Mouse (Mus musculus): ENCODE results near the gene Phpt1.

Gene Phpt1

DNA sequence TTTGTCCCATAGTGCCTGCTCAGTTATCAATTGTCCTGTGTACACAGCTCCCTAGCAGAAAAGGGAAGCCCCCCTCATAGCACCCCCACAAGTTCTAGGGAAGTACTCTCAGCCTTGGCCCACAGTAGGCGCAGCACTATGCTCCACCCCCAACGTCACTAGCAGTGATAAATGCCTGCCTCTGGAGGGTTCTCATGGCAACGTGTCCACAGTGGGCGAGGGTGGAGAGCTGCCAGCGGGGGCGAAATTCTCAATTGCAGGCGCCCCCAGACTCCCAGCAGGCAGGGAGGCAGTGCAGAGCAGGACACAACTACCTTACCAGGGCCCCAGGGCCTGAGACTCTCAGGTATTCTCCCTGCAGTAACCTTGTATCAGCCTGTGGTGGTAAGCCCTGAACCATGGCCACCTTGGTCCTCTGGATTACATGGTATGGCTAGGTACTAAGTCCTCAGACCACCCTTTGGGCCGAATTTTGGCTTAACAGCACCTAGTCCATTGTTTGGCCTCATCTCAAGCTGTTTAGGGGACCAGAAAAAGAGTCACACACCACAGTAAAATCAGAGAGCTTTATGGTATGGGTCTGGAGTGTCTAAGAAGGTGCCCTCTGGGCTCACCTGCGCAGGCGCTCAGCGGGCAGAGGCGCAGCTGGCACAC is 7.6 kb upstream of the Phpt1 start:
- in situ Hi-C loops (cut with MseI, MboI): no loop called here

DNA sequence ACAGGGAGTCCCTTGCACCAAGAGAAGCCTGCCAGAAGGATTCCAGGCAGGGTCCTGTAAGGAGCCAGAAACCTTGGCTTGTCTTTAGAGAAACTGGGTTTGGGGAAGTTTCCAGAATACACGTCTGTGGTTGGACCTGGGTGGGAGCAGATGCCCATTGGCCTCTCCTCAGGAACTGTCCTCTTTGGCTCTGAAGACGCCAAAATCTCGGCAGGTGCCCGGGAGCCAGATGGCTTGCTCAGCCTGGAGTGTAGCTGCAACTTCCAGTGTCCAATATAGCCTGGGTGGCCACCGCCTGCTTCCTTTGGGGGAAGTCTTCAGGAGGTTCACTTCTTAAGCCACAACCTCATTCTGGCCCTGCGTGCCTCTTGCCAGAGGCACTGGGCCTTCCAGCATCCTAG is 6.9 kb upstream of the Phpt1 start:
- in situ Hi-C loops (cut with MseI, MboI): no loop called here

DNA sequence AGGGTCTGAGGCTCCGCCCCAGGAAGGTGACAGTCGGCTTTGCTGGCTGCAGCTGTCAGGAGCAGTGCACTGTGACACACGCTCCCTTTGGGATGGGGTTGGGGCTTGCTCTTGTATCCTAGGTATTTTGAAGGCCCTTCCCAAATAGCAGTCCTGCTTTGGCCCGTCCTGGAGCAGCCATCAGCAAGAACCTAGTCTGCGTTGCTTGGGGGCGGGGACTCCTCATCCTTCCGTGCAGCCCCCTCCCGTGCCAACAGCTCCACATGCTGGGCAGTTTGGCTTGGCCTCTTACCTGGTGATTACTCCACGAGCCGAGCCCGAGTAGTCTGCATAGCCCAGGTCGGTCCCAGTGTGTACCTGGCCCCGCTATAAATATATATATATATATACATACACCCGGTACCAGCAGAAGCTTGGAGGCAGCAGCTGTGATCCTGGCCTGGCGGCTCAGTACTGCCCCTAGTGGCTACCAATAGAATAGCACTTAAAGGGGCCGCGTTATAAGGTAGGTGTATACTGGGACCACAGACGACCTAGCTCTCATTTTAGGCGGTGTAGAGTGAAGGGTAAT is 6.4 kb upstream of the Phpt1 start, which contains the start of gene Ajm1:
Gene Ajm1 (minus strand): TSS at position 464 of the 571 bp plus-strand sequence.
- in situ Hi-C loops (cut with MseI, MboI): no loop called here

DNA sequence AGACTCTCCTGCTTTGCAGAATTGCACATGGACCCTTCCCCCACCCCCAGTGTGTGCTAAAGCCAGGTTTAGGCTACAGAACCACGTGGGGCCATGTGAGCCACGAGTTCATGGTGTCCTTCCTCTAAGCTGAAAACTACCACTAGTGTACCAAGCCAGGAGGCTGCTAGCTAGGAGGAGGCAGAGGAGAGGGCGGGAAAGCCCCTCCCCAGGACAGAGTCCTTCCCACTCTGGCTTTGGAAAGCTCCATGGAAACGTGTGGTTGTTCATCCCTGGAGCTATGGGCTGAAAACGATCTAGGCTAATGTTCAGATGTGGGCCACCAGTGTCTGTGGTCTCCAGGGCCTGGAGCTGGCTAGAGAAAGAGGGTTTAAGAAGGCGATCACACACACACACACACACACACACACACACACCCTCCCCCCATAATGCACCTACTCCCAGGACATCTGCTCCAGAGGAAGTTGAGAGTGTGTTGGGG is 5.6 kb upstream of the Phpt1 start:
- in situ Hi-C loops (cut with MseI, MboI): no loop called here

DNA sequence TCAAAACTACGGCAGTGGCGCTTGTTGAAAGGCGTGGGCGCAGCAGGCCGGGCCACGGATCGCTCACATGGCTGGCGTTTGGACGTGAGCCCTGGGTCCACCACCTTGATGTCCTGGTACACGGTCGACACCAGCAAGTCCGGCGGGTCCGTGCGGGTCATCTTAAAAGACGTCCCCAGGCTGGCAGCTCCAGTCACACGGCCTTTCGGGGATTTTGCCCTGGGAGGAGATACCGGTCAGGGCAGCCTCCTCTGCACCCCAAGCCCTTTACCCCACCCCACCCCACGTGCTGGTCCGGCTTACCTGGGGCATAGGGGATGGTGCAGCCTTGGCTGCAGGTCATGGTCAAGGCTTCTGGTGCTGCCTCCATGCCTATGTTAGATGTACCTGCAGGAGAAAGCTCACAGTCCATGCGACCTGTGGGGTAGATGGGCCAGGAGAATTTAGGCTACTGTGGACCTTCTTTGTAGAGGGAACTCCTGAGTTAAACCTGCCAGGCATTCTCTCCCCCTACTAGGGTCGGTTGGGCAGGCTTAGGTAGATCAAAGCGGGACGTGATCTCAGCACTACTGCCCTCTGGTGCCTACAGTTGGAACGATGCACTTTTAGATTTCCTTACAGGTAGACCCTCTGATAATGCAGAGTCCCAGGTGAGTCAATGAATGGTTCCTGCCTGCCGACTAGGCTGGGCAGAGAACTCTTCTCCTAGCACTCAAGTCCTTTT is 4.9 kb upstream of the Phpt1 start:
- in situ Hi-C loops (cut with MseI, MboI): no loop called here

DNA sequence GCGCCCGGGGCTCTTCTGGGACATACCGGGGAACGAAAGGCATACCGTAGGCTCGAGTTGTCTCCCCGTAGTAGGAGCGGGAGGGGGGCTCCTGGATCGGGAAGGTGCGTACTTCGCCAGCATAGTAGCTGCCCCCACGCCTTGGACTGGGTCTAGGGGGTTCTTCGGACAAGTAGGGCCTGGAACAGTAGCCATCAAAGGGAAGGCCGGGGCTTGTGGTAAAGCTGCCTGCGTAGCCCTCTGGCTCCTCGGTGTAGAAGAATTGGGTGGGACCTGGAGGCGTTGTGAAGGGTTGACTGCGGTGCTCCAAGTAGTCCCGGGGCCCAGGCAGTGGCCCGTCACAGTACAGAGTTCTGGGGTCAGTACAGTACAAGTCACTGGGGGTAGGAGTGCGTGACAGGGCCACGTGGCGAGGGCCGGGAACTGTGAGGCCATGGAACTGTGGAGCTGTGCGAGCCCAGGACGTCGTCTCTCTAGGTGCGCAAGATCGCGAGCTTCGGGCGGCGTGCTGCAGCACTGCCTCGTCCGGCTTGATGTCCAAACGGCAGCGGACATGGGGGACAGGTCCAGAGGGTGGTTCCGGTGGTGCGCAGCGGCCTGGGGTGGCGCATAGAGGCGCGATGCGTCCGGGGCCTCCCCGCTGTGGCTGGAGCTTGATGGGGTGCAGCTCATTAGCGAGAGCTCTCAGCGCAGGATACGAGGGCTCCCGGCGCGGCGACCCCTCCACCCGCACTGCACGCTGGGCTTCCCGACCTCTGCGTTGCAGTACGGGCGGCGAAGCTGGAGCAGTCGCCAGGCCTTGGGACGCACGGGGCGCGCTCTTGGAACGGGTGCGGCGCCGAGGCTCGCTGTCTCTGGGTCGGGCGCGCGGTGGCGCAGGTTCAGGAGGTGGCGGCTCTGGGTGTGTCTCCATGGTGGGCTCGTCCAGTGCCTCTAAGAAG is 4.0 kb upstream of the Phpt1 start:
- in situ Hi-C loops (cut with MseI, MboI): no loop called here

DNA sequence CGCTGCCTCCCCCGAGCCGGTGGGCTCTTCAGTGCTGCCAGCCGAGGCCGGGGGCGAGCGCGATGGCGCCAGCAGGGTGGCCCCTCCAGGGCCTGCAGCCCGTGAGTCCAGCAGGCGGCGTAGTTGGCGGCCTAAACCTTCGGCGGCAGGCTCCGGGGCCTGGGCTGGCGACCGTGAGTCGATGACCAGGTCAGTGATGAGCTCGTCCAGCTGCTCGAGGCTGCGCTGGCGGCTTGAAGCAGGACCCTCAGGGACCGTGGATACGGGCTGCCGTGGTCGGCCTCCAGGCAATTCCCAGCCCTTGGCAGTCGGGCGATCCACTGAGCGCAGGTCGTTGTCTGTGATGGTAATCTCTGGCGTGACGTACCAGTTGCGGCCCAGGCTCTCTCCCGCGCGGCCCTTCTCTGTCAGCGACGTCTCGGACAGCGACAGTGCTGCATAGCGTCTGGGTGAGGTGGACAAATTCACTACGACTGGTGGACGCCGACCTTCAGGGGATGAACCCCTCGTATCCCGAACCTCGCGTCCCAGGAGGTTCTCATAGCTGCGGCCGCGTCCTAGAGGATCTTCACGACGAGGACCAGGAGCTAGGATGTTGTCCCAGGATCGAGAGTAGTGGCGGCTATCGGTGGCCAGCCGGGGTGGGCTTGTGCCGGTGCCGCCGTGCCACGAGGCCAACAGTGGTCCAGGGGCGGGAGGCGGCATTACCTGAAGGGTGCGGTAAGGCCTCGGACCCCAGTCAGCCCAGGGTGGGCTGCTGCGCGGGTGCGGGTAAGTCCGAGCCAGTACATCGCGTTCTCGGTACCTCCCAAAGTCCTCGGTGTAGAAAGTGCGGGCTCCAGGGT is 3.1 kb upstream of the Phpt1 start:
- in situ Hi-C loops (cut with MseI, MboI): no loop called here

DNA sequence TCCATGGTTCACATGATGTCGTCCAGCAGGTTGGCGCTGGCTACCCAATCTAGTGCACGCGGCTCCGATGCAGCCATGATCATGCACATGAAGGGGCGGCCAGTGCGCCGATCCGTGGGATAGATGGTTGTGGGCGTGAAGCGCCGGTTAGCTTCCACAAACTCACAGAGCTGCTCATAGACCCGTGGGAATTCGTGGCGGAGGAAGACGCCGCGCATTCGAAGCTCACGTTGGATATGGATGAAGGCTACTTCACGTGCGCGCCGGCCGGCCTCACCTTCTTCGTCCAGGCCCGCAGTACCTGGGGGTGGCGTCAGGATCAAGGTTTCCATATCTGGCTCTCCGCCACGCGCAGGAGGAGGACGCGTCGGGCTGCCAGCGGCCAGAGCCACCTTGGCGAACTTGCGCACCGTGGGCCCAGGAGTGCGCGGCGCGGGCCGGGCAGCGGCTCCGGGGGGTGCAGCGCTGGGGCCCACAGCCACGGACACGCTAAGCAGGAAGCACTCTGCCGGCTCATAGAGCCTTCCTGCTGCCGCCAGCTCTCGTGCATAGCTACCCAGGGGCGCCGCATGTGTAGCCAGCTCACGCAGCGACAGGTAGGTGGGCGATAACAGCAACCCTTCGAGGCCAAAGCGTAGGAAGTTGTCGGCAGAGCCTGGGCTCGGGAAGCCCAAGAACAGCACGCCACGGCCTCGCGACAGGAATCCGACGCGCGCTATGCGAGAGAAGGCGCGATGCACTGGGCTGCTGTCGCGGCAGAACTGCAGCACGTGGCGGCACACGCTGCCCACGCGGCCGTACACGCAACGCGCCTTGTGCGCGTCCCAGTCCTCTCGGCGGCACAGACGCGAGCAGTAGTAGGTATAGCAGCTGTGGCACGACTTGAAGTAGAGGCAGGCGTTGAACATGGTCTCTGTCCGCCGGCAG is 2.2 kb upstream of the Phpt1 start:
- in situ Hi-C loops (cut with MseI, MboI): no loop called here

DNA sequence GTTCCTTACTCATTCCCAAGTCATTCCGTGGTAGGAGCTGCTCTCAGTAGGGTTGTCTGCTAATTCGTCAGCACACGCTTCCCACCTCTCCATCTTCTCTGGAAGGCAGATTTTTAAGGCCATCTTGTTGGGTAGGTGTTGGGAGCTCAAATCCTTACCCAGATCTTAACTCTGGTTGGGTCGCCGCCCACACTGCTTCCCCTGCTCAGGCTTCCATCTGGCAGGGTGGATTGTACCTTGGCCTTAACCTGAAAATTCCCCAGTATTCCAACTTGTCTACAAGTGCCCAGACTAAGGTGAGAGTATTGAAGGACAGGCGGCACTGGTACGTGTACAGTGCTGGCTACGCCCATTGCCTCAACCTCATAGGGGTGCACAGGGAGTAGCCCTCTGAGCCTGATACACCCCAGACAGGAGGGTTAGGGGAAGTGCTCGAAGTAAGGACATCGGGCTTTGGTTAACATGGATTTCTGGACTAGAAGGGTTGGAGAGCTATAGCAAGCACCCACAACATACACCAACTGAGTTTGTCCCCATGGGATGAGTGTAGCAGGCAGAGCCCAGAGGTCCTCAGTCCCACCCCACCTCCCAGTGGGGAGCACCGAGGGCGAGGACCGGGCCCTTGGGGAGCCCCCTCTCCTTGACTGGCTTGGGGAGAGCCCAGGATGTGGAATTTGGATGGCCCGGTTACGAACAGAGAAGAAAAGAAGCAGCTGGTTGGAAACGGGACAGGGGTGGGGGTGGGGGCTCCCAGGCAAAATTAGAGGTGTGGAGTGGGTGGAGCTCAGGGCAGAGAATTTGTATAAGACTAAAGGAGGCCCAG is 1.2 kb upstream of the Phpt1 start:
- in situ Hi-C loops (cut with MseI, MboI): no loop called here

DNA sequence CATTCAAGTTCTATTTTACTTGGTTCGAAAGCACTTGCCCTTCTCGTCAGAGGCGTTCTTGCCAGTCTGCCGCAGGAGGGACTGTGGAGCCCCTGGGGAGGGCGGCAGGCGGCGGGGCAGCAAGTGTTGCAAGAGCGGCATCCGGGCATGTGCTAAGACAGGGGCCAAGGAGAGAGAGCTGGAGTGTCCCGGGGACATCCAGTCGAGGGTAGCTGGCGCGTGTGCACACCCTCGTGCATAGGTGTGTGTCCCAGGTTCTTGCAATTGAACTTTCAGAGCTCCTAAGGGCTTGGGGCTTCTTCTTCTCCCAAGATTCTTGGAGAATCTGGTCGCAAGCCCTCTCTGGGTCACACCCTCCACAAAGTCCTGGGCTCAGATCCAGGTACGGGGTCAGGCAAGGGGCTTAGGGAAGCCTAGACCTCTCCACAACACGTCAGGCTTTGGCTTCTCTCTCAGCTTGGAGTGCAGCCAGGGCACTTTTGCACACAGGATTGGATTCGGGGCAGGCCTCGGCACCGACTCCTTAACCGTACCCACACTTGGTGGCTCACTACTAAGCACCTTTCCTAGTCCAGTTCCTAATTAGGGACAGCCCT is 506 bp upstream of the Phpt1 start:
- in situ Hi-C loops (cut with MseI, MboI): no loop called here

DNA sequence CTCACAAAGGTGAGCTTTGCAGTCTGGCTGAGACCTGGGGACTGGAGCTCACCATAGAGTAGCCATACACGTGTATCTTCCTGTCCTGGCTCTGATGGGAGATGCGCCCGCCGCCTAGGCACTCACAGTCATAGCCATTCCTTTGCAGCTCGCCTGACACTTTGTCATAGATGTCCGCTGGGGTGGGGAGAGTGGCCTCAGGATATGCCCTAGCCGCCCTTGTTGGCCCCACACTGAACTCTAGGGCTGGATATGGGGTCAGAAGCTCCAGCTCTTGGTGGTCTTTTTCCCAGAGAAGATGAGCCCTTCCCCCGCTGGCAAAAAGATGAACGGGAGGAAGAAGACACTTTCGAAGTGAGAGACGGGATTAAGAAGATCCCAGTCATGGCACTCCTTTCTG is 888 bp downstream of the Phpt1 start:
- in situ Hi-C loops (cut with MseI, MboI): no loop called here

DNA sequence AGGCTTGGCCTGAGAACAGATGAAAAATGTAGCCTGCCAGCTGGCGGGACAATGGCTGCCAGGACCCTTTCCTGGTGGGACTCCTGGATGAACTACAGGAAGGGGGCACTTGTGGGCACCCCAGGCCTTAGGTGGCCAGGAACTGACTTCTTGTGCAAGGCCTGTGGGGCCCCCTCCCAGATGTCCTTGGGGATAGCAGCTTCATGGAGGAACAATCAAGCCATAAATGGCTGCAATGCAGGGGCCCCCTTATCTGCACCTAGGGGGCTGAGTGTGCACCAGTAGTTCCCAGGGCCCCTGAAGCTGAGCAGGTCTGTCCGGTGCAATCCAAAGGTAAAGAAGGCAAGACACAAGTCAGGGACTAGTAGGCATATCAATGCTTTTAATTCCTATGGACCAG is 2.0 kb downstream of the Phpt1 start:
- in situ Hi-C loops (cut with MseI, MboI): no loop called here

DNA sequence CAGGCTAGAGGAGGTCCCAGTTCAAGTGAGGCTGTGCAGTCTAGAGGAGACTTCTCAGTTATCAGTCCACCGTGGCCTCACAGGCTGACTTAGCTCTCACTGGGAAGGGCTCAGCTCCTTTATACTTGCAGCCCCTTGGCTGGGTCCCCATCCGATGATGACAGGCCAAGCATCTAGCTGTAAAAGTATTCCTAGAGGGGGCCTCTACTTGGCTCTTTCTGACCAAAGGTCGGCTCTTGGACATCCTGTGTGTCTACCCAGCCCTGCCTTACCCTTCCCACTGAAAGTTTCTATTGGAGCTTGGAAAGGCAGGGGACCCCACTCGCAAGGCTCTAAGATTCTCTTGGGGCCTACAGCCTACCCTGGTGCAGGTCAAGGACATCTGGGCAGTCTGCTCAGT is 3.8 kb downstream of the Phpt1 start:
- in situ Hi-C loops (cut with MseI, MboI): no loop called here

DNA sequence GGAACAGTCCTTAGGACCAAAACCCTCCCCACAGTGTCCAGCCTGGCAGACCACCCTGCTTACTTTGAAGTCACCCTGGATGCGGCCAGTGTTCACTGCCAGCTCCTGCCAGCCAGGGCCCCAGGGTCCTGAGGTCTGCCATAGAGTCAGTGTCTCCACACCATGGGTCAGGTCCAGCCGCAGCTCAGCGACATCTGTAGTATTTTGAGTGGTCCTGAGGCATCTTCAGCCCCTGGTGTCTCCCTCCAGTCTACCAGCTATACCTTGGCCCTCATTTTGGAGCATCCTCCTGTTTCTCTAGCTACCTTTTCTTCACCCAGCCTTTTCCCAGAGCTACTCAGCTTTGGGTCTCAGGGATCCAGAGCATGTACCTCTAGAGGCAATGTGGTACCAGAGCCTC is 5.7 kb downstream of the Phpt1 start:
- in situ Hi-C loops (cut with MseI, MboI): no loop called here

DNA sequence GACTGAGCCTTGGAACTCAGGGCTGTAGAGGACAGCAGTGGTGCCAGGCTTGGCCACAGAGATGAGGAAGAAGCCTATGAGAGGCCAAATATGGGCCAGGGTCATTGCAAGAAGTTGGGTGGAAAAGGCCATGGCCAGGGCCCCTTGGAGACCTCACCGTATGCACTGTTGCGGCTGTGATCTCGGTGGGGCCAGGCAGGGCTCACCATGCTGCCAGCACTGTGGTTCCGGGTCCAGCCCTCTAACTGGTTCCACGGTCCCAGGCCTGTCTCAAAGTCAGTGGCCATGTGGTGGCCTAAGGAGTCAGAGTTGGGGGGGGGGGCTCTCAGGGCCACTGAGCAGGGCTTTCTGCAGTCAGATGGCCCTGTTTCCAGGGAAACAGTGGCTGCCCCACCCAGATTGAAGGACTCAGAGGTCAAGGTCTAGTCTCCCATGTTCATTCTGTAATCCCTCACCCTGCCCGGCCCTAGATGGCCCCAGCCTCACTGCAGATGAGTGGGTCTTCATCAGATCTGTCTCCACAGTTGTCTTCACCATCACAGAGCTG is 6.5 kb downstream of the Phpt1 start:
- in situ Hi-C loops (cut with MseI, MboI): no loop called here

DNA sequence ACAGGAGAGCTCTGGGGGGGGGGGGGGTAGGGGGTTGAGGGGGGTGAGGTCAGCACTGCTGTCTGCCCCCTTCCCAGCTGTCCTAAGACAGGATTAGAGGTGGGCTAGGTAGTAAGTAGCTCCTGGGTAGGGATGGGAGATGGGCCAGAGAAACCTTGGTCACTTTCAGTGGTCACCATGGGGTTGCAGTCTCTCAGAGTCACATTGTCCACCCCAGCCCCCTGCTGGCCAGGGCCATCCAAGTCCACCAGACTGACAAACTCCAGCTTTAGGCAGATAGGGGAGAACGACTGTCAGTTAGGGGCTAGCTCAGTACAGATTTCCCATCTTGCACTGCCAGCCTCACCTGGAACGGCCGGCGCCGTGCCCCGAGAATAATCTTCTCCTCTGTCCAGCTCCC is 8.5 kb downstream of the Phpt1 start:
- in situ Hi-C loops (cut with MseI, MboI): no loop called here

DNA sequence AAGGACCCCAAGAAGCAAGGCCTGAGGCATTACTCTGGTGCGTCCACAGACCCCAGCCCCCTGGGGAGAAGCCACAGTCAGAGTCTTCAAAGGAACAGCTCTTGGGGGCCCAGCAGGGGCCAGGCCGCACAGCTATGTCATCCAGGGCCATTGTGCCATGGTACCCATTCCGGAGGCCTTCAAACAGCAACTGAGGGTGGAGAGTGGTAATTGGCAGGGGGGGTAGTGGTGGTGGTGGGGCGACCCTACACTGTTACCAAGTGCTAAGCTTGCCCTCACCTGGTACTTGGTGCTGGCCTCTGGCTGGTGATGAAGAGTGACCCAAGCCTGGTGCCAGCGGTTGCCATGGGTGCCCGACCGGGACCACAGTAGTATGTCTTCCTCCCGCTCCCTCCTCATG is 9.3 kb downstream of the Phpt1 start:
- in situ Hi-C loops (cut with MseI, MboI): no loop called here

DNA sequence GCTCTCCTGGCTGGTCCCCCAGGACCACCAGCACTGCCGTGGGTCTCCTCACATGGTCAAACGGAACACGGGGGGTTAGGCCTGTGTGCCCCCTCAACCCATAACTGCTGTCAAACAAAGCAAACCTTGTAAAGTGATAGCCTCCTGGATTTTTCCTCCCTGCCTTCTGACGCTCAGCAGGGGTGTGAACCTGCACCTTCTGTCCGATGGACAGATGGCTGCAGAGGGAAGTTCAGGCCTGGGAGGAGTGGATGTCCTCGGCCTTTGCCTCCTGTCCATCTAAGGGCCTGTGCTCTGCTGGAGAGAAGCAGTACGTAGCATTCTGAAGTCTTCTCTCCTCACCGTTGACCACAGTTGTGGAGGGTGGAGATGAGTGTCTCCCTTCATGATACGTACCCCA is 13.1 kb downstream of the Phpt1 start:
- in situ Hi-C loops (cut with MseI, MboI): no loop called here
